Mouse (Mus musculus): ENCODE data around the gene Rnd3. TPM values are rescaled to one million over a fixed set of nuclear protein-coding genes. Genes with fewer than 3 reads are reported as not detected.

The Rnd3 gene
- total RNA-seq (2021): 10 to 100 TPM; 33.3 to 48.6 TPM
- long read RNA-seq, experiment 1, transcript Rnd3-201 (5 exons, 2,828 nt): major isoform, 29 of 31 reads
- long read RNA-seq, experiment 1, partial matches to known transcripts: 2 of 31 reads
- long read RNA-seq, experiment 1, other reads (novel, unspliced or antisense): 0 of 31 reads
- long read RNA-seq, experiment 2, transcript Rnd3-201 (5 exons, 2,828 nt): major isoform, 9 of 10 reads
- long read RNA-seq, experiment 2, partial matches to known transcripts: 0 of 10 reads
- long read RNA-seq, experiment 2, other reads (novel, unspliced or antisense): 1 of 10 reads

DNA sequence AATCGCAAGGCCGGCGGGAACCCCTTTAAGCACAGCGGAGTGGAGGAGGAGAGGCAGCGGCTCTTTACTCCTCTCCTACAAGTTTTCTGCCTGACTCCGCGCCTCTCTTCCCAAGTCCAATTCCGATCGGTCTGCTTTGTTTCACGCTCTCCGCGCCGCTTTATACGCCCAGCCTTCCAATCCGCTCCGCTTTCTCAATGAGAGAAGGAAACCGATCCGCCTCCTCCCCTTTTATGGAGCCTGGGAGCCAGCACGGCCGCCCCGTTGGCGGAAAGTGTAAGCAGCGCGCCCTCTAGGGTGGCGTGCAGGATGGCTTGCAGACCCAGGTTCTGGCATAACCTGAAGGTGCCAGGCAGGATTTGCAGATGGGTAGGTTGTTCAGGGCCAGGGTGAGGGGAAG, at the start of gene Rnd3:
Rnd3 (minus strand) TSS at position 137 of the 400 bp plus-strand sequence.
- DNase-seq: peak; percentile 96 to 98

DNA sequence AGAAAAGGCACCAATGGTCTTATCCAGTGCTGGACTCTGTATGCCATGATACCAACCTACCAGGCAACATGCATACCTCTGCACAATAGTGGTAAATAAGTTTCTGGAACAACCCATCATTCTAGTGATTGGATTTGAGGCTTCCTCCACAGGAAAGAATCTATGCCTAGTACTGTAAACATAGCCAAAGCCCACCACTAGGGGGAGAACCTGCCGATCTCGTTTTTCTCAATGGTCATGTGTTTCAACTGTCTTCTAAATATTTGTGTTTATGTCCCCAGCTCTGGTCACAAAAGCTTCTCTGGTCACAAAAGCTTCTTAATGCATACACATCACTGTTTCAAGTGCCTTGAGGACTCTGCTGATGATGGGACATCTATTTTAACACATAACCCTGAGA, 43.4 kb upstream of the Rnd3 start:
- DNase-seq: no peak

DNA sequence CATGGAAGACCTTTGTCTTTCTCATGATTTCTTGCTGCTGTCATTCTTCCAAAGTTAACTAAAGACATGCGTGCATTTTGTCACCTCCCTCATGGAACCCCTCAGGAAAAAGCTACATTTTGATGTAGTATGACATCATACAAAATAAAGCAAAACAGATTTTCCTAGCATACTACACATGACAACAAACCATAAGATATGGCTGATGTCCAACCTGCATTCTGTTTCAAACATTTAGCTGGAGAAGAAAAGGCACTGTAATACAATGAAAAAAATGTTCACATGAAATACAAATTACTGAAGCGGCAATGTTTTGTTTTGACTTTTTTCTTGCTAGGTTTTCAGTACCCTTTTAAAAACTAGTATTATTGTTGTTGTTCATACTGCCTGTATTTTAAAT, 36.9 kb upstream of the Rnd3 start:
- no peak for DNase-seq

DNA sequence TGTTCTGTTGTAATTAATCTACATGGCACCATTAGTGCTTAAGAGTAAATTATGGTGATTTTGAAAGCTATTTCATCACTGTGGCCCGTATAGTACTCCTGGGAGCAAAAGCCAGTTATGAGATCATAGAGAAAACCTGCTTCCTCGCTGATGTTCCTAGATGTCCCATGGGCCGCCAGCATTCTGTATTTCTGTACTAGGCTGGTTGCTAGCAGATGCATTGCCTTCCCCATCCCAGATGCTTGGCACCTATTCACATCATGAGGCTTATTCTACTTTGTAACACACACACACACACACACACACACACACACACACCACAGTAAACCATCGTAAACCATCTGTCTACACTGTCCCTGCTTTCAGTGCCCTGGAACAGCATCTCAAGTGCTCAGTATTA, 34.1 kb upstream of the Rnd3 start:
- DNase-seq: no peak

DNA sequence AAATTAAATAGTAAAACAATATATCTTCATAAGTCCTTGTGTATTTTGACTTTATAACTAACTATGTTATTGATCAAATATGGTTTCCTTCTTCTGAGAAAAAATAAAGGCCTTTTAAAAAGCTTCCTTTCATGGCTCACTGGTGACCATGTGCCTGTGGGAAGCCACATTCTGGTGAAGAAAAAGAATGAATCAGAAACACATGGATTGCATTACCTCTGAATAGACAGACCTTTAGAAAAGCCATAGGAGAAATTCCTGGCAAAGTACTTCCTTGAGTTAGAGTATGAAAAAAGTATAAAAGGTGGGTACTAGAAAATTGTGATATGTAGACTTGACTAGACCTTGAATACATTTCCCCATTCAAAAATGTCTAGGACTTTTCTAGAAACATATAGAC, 32.5 kb upstream of the Rnd3 start:
- no peak for DNase-seq

DNA sequence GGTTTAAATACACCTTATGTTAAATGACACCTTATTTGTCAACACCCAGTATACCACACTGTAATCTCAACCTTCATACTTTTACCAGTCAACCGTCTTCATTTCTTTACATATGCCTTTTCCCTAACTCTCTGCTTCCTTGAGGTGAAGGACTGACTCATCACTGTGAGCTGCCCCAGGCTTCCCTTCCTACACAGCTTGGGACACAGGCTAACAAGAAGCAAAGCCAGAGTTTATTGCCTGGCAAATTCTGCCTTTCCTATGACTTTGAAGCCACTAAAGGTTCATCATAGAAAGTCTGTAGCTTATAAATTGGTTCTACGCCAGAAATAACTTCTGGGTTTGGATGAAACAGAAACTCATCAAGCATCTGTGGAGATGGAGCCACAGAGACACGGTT, 30.2 kb upstream of the Rnd3 start:
- no peak for DNase-seq

DNA sequence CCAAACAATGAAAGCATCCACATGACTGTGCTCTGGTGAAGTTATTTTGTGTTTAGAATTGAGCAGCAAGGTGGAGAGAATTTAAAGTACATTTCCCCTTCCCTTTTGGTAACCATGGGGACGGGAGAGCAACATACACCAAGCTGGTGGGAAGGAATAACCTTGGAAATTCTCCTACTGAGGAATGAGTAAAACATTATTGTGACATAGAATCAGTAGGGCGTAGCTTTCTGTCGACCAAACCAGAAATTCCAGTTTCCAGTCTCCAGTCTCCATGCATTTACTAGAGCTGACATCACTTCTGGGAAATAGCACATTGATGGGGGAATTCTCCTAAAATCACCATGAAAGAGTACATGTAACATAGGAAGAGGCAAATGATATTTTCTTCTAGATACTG, 28.7 kb upstream of the Rnd3 start:
- no peak for DNase-seq

DNA sequence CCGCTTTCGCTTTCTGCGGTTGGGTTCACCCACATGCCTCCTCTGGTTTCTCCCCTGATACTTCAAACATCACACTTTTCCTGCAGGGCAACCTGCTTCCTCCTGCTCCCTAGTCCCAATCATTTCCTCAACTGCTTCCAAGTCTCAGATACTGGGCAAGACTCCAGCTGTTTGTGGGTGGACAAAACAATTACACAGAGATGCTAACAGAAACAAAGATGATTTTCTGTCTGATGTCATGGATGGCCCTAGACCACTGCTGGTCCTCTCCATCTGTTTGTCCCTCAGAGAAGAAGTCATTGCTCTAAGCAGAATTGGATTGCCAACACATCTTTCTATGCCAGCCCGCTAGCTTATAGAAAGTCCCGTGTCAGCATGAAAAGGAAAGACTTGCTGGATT, 26.4 kb upstream of the Rnd3 start:
- no peak for DNase-seq

DNA sequence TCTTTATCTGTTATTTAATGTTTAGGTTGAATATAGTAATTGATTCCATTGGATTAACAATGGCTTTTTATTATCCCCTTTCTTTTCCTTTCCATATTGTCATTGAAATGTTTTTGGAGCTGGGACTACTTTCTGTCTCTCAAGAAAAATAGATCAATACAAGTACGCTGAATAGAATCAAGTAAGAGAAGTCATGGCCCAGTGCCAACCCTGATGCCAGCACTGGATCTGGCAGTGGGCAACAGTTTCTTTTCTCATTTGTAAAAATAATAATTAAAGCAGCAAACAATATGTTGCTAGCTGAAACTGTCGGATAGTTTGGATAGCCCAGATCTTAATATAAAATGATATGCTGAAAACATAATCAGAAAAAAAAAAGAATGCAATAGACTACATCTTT, 12.2 kb upstream of the Rnd3 start:
- DNase-seq: no peak

DNA sequence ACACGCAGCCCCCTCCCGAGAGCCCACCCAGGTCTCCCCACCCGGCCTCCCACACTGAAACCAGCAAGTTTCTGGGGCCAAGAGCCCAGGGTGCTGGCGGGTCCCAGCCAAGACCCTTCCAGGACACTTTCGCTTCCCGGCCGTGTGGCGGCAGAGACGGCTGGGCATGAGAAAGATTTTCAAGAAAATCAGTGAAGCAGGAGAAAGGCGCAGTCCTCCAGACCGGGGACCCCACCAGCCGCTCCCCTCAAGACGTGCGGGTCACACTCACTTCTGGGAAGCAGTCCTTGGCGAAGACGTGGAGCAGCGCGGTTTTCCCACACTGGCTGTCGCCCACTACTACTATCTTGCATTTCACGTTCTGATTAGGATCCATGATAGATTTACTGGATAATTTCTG, 457 bp downstream of the Rnd3 start:
- DNase-seq: peak; percentile 51 to 52

DNA sequence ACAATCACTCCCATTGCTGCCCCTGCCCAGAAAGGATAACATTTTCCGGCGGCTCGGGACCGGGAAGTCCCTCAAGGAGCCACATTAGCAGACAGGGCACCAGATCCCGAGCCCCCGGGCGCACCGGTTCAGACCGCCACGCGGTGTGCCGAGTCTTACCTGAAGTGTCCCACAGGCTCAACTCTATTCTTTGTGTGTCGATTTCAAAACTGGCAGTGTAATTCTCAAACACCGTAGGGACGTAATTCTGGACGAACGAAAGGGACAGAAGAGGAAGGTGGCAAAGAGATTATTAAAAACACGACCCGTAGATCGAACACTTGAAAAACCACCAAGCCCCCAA, 875 bp downstream of the Rnd3 start:
- DNase-seq: no peak

DNA sequence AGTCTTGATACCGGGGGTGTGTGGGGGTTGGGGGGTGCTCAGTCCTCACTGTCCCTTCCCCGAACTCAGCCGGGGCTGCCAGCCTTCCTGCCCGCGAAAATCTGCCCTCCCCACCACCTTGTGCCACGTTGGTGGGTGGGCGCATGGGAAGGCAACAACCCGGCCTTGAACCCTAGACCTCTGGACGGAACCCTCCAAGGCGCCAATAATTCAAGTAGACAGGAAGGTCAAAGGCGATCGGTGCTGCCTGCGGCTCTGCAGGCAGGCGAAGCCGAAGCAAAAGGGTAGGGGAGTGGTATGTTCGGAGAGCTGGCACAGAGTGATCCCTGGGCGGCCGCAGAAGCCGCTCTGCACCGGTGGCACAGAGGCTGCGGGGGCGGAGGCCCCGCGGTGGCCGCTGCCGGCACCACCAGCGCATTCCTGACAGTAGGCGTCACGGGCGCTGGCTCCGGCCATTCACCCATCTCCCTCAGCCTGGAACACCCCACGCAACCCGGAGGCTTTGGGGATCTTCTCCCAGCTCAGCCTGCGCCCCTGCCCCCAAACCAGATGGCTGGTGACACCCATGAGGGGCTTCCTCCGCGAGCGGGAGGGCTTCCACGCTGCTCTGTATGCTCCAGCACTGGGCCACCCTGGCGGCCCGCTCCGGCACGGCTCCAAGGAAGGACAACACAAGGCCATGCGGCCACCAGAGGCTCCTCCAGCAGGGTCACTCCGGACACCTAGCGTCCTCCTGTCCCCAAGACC, 1.4 kb downstream of the Rnd3 start:
- DNase-seq: peak; percentile 86 to 90

DNA sequence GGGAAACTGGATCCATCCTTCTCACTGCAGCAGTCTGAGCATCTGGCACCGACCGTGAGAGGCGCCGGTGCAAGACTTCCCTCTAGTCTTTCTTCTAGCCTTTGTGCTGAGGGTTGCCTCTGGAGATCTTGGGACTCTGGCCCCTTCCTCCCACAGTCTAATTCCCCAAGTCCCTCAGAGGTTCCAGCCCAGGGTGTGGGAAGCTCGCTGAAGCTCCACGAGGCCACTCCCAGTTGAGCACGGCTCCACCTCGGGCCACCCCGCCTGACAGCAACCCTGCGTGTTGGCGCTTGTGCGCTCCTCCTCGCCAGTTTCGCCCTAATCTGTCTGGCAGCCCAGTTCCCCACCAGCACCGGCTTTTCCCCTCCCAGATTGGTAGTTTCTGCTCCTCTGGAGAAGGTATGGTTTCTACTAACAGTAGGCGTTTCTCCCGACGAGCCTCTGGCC, 2.0 kb downstream of the Rnd3 start:
- DNase-seq: peak; percentile 88 to 90

DNA sequence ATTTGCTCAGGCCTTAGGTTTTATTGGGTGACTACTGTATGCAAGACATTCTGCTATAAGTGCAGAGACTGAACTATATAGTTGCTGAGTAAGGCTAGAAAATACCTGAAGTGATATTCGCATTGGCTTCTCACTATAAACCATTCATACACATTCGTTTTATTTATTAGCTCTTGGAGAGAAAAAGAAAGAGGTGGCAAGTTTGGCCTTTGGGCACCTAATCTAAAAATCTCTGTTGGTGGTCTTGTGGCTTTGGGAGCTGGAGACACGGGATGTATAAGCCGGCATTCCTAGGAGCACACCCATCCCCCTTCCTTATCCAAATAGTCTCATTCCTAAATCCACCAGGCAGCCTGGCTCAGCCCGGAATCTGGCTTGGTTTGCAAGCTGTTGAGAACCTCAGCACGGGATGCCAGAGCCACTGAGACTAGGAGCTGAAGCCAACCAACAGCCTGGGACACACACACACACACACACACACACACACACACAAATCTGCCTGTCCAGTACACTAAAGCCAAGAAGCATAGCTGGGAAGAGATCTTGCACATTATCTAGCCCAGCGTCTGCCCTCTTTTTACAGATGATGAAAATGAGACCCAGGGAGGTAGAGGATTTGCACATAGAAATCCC, 3.0 kb downstream of the Rnd3 start:
- peak; percentile 25 to 58 for DNase-seq

DNA sequence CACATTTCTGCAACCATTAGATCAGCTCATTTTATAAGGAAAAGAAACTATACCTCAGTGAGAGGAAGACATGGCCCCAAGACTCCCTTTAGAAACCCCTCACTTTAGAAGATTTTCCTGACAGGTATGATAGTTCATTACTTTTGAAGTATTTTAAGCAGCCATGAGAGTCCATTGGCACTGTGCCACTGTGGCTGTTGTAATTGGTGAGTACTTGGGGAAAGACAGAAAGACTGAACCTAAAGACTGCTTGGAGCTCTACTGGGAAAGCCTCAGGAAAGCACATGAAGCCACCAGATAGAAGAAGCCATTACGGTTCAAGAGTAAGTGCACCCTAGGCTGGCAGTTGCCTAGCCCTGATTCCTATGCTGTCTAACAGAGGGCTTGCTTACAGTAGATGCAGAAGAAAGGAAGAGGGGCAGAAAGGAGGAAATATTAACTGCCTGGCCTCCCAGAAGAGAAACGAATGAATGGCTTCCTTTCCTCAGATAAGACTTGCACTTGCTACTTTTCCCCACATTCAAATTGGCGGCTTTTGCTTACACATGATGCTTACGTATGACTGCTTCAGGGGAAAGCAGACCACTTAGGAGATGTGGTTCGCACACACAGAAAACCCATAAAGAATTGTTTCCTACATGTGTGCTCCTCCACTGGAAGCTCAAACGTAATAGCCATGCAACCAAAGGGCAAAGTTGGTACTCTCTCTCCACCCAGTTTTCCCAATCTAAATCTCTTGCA, 4.4 kb downstream of the Rnd3 start:
- peak; percentile 40 to 52 for DNase-seq

DNA sequence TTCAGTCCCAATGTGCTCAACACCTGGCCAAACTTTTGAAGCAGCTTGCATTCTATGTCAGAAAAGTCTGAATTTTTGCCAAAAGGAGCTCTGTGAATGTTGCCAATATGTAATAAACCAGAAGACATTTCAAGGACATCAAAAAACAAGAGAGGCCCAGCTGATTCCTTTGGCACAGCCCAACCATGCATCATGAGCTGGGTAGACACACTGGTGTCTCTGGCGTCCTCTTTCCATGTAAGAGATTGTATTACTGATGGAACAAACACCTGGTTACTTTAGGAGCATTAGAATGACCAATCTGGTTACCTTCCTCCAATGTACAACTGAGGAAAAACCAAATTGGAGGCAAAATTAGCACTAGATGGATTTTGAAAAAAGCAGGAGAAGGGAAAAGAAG, 6.5 kb downstream of the Rnd3 start:
- peak; percentile 54 to 58 for DNase-seq

DNA sequence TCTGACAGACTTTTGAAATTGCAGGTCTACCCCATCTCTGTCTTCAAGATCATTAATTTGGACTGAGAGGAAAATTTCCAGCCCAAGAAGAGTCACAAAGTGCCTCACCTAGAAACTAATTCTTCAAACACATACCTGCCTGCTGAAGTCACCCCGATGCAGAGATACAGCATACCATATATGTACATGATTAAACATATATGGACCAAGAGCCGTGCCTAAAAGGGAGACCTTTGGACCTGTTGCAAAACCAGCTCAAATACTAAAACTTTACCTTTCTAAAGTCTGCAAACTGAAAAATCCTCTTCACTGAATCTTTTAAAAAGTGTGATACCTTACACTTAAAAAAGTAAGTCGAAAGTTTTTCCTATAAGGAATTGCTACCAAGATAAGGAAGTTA, 7.6 kb downstream of the Rnd3 start:
- DNase-seq: no peak

DNA sequence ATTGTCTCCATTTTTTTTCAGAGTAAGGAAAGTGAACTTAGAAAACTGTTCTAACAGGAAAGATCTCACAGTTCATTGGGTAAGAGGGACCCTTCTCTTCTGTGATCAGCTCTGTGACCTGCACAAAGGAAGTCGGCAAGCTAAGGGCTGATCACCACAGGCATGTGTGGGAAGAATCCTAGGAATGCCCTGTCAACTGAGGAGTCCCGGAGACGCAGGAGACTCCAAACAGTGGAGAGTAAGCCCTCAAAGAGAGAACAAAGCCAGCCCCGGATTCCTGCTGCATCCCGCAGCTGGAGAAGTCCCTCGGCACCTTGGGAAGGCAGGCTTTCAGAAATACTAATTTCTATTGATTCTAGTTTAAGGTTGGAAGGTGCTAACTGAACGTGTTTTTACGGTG, 8.4 kb downstream of the Rnd3 start:
- peak in 1 of 2 experiments; percentile 7 for DNase-seq

DNA sequence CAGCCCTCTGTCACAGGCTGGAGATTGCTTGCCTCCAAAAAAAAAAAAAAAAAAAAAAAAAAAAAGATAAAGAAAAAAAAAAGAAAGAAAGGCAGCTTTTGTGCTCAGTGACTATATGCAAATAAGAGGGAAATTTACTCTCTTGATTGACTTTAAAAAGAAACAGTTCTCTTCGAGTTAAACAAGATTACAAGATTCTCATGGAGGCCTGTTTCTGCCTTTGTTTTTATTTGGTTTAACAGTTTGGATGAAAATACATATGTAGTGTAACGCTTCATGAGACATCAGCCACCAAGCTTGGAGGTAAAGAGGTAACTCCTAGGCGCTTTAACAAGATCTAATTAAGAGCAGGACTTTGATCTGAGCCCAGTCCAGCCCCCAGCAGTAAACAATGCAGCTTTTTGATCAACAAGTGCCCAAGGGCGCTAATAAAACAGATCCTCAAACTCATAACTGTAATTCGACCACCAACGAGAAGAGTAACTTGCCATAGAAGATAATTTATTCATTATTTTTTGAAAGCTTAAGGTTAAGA, 8.9 kb downstream of the Rnd3 start:
- no peak for DNase-seq

DNA sequence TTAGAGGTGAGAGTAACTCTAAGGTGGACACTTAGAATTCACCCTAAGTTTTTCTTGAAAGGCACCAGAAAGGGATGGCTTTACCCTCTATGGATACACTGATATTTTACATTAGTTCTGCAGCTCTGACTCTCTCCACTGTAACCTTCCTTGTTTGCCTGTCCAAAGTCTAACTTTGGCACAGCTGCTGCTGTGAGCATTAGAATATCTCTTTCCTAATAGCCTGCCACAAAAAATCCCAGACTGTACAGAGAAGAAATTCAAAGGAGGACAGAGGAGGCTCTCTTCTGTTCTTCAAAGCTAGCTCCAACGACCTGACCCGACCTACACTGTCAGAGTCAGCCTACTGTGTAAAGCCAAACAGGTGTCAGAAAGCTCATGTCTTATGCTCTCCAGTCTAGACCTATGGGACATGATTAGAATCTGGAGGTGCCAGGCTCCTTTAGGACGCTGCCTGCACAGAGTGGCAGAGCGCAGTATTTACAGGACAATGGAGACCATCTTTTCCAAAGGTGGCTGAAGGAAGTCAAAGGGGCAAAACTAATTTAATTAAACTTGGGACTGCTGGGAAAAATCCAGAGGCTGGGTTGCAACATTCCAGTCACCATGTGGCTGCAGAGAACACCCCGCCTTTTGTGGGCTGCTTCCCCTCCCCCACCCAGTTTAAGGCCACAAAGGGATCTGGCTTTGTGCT, 9.5 kb downstream of the Rnd3 start:
- DNase-seq: peak; percentile 50 to 73

DNA sequence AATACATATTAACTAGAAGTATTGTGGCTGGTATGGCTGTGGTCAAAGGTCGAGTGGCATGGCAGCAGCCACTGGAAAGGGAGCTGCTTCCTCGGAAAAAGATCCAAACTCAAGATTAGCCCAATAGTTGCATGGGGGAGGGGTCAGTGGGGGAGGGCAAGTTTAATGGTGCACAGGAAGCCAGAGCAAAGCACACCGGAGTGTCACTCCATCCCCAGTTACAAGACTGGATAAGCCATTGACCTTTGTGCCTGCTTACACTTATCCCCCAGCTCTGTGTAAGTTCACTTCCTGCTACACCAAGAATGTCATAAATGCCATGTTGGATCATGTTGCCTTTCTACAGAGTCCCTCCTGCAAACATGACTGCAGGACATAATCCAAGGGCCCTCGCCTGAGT, 11.2 kb downstream of the Rnd3 start:
- no peak for DNase-seq

DNA sequence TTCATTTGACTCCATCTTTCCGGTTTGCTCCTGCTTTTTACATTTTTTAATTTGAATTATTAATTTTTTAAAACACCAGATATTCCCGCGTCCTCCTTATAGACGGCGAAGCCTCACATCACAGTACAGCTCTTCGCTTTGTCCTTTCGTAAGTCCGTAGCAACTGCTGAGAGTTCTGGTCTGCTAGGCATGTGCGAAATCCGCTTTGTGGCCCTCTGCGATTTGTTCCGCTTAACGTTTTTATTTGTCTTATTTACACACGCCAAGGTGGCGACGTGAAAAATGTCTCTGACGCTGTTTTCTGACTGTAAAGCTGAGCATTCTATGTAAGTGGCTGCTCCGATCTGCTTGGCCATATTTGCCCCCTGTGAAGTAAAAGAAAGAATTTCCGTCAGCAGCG, 16.7 kb downstream of the Rnd3 start:
- DNase-seq: no peak

Measured in adrenal gland, postnatal 36 days (tissue).